Comparison of ENCODE assay signal across 11 mouse cellular contexts in the genomic region with DNA sequence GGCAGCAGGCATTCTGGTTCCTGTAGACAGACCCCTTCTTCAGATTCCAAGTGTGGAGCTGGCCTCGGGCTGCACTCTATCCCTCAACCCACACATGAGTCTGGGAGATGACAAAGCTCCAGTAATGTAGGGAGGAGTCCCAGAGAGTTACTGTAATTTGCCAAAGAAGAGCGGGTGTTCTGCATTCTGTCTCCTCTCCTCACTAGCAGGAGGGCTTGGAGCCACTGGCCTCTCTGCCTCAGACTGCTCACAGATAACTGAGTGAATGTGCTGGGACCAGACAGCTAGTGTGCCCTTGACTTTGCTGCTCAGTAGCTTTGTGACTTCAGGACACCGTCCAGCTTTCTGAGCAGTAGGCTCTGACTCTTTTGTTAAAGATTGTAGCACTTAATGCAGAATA. TPM values are rescaled to one million over a fixed set of nuclear protein-coding genes. Genes with fewer than 3 reads are reported as not detected.
"Had no signal": no experiment of that assay in that cellular context is flagged by ENCODE, and none has a peak within 500 bp of the region (broad histone marks: within the 10 kb centered on the region; RNA-seq: fewer than 3 reads in every experiment).

No protein-coding gene starts in this region.

- H3K4me2 ChIP-seq: limb, embryonic 15.5 days; liver, embryonic 12.5 days; lung, embryonic 15.5 days; midbrain, embryonic 12.5 days; neural tube, embryonic 13.5 days; stomach, embryonic 15.5 days had no signal

- H3K36me3 ChIP-seq: liver, embryonic 12.5 days had no signal

- H3K27ac ChIP-seq: limb, embryonic 15.5 days; liver, embryonic 12.5 days; lung, embryonic 15.5 days; midbrain, embryonic 12.5 days; neural tube, embryonic 13.5 days; stomach, embryonic 15.5 days had no signal

- DNase-seq: layer of hippocampus, adult 9-11 months; layer of hippocampus, postnatal 36 days had no signal

- H3K9ac ChIP-seq: limb, embryonic 15.5 days; liver, embryonic 12.5 days; lung, embryonic 15.5 days; midbrain, embryonic 12.5 days; neural tube, embryonic 13.5 days; stomach, embryonic 15.5 days had no signal

- H3K27me3 ChIP-seq: stomach, embryonic 15.5 days had no signal

- H3K4me3 ChIP-seq: limb, embryonic 15.5 days; liver, embryonic 12.5 days; lung, embryonic 15.5 days; midbrain, embryonic 12.5 days; neural tube, embryonic 13.5 days; stomach, embryonic 15.5 days had no signal

- H3K9me3 ChIP-seq: limb, embryonic 15.5 days; liver, embryonic 12.5 days; lung, embryonic 15.5 days; midbrain, embryonic 12.5 days; neural tube, embryonic 13.5 days; stomach, embryonic 15.5 days had no signal

- ATAC-seq: liver, embryonic 12.5 days; midbrain, embryonic 16.5 days had no signal

RNA-seq across cellular contexts. Expression of a gene that starts 40.8 kb away (rescaled TPM):
- total RNA-seq: layer of hippocampus, postnatal 36 days; left cerebral cortex, adult 8-10 months; left cerebral cortex, postnatal 25 days had no signal
